Mouse (Mus musculus) frontal cortex, postnatal 14 days (tissue): ENCODE results near the gene Wasf1.

Experiments used
- DNase-seq, 2 experiments: peaks; one replicate each; pipeline ENCODE4 v3.0.0; 2022; ENCODE audit warnings: low spot score in 2 of 2

The Wasf1 gene

GRCm38 (mm10) chr10:40971256-40971655 is 88.0 kb downstream of the Wasf1 start:
- DNase-seq = no peak

DNA sequence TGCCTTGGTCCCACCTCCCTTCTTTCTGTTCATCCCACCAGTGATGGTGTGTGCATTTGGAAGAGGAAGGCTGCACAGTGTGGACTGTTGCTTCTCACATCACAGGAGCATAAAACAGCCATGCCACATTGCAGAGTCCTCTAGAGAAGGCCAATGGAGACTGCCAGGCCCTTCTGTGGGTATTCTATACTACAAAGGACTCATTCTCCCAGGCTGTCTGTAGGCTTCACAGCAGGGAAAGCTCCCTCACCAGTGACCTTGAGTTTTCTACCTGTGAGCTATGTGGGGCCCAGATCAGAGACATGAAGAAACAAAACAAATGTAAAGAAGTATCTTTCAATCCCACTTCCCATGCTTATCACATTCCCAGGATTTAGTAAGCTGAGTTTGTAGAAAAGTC is 100.5 kb downstream of the Wasf1 start:
- DNase-seq = no peak

DNA sequence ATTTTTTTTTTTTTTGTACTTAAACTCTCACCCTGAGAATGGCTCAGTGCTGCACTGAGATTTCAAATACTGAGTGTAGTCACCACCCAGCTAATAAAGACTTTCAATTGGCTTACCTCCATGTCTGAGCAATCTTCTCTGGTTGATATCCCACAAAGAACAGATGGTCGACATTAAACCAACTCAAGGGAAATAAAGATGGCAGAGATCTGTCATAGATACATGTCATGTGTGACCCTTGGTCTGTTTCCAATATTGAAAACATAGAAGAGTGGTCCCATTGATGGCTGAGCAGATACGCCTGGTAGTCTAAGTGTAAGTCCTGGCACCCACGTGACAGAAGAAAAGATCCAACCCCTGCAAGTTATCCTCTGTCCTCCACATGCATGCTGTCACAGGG is 101.3 kb downstream of the Wasf1 start:
- DNase-seq = no peak

DNA sequence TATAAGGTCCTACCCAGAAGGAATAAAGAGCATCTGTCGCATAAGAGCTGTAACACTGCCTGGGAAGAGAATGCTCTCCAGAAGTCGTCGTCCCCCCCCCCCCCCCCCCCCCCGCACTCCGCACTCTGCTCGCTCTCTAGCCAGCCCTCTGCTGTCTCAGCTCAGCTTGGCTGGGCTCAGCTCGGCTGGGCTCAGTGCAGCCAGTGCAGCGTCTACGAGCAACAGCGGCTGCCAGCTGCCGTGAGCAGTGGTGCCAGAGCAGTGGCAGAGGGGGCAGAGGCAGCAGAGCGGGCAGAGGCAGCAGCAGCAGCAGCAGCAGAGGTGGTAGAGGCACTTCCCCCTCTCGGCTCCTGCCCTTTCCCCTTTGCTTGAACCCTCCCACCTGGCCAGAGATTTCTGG is 102.1 kb downstream of the Wasf1 start:
- DNase-seq = no peak
